Mouse (Mus musculus) T-helper 17 cell (primary cell): Measurements from ENCODE around the gene Nmb.

ENCODE experiments used
- in situ Hi-C, 2 experiments: fragments of 300-600 bp; cut with MboI, MseI; formaldehyde crosslinking; loops; 1 replicate in 1 of 2; 2 replicates in 1 of 2; pipeline ENCODE4 v1.15.1; 2025; ENCODE audit warnings: high pct_unique_total_duplicates in 2 of 2

Gene Nmb

DNA sequence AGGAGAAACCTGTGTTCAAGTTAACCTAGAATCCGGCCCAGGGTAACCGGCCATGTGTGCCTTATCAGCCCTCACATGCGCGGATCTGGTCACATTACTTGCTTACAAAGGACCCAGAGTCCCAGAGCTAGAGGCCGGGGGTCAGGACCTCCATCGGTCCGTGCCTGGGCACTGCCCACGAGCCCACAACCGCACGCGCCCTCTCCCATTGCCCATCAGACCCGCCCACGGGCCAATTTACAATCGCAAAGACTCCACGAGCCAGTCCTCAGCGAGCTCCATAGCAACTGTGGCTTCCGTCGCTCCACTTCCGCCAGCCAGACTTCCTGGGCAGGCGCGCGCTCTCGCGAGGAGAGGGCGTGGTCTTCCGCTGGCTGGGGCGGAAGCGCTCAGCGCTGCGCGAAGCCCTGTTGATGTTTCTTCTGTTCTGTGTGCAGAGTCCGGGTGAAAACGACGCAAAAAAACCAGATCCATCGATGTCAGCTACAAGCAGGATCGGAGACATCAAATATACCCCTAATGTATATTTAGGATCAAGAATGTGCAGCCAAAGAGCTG lies 3.9 kb downstream of the Nmb start, which contains the start of gene Wdr73:
TSS of gene Wdr73 (minus strand) at position 326 of the 558 bp plus-strand sequence.
- in situ Hi-C loops, result no loop called here

DNA sequence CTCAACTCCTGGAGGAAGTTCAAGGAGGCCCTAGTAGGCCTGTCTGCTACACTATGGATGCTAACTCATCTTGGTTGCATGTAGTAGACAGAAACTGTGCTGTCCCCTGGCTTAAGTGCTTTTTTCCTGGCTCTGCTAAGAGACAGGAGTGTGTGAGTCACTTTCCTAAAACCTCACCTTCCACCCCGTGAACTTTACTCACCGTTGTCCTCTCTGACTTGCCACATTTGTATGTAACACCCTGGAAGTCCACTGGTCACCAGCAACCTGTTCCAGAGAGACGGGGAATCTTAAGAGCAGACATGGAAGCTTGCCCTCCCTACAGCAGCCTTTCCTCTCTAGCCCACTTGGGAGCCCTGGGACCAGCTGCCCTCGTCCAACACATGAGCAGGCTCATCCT lies 7.2 kb downstream of the Nmb start:
- in situ Hi-C loops, result loop anchor here in 1 of 2 experiments (25.0 kb wide), 1 partner anchor 165 kb away; the partner anchor contains the start of gene Alpk3

DNA sequence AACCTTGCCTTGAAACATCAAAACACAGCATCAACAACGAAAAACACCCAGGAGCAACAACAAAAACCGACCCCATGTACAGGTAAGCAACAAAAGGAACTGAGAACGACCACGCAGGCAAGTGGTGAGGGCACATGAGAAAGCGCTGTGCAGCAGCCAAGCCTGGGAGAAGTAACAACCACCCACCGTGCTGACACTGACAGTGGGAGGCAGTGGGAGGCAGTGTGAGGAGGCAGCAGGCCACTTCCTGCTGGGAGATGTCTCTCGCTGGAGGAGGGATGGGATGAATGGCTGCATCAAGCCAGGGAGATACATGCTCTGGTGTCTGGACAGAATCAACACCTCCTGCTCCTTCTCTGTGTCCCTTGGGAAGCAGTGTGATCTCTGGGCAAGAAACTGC lies 7.7 kb downstream of the Nmb start:
- in situ Hi-C loops, result loop anchor here in 1 of 2 experiments (25.0 kb wide), 1 partner anchor 165 kb away; the partner anchor contains the start of gene Alpk3

DNA sequence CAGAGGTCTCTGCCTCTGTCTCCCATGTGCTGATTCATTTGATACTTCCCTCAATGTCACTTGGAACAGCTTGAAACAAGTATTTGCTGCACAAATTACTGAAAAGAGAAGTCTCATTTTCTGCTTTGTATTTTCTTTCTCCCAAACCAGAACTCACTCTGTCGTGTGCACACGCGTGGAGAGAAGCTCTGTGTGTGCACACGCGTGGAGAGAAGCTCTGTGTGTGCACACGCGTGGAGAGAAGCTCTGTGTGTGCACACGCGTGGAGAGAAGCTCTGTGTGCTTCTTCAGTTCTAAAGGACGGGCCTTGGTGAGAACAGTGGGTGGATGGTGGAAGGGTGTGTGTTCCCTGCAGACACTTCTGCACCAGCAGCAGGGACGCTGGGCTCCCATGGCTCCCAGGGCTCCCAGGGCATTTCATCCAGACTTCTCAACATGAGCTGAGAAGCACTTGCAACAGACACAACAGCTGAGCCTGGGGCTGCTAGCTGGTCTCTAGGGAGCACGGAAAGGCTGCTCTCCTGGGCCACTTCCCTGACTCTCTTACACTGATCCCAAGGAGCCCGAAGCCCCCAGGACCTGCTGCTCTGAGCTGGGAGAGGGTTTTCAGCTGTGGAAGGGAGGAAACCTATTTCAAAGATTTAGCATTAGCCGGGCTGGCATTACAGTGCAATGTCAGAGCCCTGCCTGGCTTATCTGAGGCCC lies 9.9 kb downstream of the Nmb start:
- in situ Hi-C loops, result loop anchor here in 1 of 2 experiments (25.0 kb wide), 1 partner anchor 167 kb away; the partner anchor contains the start of gene Alpk3

DNA sequence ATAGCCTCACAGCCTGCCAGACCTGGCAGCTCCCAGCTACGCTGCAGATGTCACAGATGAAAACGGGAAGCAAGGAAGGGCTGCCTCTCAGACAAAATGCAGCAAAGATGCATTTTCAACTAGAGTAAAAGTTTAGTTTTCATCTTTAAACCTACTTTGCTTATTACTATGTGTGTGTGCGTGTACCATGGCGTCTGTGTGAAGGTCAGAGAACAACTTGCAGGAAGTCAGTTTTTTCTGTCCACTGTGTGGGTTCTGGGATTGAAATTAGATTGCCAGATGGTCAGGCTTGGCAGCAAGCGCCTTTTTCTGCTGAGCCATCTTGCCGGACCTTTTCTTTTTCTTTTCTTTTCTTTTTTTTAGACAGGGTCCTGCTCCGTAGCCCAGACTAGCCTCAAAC lies 10.7 kb downstream of the Nmb start:
- in situ Hi-C loops, result loop anchor here in 1 of 2 experiments (25.0 kb wide), 1 partner anchor 168 kb away; the partner anchor contains the start of gene Alpk3

DNA sequence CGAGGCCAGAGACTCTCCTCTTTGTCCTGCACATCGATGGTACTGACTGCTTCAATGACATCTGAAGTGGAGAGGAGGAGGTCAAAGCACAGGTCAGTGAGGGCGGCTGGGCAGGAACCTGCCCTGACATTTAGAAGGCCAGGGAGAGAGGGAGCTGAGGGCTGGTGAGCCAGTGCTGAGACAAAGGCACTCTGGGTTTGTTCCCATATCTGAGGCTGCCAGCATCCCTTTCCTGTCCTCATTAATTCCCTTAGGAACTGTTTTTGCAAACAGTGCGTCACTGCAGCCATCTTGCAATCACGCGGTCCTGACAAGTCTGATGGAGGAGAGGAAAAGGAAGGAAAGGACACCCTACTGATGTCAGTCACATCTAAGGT lies 11.1 kb downstream of the Nmb start:
- in situ Hi-C loops, result loop anchor here in 1 of 2 experiments (25.0 kb wide), 1 partner anchor 169 kb away; the partner anchor contains the start of gene Alpk3

DNA sequence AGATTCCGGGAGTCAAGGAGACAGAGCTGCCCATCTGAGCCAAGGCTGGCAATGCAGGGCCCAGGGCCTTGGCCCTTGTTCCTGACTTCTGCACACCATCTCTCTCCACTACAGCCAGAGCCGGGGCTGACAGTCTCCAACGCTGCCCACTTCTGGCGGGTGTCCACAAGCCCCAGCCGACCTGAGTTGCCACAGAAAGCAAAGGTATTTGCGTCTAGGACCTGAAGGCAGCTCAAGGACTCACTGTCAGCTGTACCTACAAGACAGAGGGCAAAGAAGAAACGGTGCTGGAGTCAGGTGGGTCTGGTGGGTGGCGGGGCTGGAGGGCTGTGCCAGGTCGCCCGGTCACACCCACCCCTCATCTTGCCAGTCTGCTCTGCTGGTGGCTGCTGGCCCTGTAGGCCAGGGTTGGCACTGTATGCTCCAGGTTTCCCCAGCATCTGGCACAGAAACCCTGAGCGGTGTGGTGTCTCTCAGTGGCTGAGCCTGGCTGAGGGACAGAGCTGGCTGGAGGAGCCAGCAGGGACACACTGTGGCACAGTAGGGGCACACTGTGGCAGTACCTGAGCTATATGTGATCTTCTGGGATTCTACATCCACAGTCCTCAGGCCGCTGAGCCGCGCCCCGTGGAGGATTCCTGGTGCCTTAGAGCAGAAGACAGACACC lies 11.7 kb downstream of the Nmb start:
- in situ Hi-C loops, result loop anchor here in 1 of 2 experiments (25.0 kb wide), 1 partner anchor 169 kb away; the partner anchor contains the start of gene Alpk3

DNA sequence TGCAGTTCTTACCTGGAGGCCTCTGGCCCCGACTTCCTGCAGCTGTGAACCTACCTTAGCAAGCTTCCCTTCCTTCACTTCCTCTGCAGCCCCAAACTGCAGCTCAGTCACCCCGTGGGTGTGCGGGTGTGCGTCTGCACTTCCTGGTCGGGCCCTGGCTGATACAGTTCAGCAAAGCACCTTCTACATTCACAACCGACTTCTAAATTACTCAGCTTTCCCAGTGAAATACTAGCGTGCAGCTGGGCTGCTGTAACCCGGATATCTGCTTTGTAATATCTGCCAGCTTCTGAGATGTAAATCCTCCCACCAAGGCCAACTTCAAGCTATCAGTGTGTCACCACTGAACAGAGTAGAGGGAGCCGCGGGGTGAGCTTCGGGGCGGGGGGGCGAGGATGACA lies 15.0 kb downstream of the Nmb start:
- in situ Hi-C loops, result loop anchor here (5.0 to 25.0 kb wide), 2 partner anchors 162 to 172 kb away; partner anchors contain the start of gene Alpk3 (in 1 of the 2)

DNA sequence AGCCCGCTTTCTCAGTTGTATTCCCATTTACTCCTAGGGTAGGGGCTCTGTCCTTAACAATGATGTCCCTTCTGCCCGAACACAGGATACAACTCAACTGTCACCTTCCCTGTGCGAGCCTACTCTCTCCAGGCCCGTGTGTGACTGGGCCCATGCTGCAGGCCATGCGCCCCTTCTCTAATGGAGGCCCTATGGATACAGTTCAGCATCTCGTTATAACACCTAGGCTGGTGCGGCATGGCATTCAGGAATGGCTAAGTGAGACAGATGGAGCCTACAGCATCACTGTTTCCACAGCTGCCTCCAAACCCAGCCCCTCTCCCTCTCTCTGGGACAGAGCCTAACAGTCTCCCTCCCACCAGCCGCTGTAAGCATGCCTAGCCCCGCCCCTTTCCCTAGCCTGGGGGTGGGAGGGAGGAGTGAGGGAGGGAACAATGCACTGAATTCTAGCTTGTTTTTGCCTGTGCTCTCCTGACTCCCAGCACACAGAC lies 15.8 kb downstream of the Nmb start:
- in situ Hi-C loops, result loop anchor here (5.0 to 25.0 kb wide), 2 partner anchors 163 to 173 kb away; partner anchors contain the start of gene Alpk3 (in 1 of the 2)

DNA sequence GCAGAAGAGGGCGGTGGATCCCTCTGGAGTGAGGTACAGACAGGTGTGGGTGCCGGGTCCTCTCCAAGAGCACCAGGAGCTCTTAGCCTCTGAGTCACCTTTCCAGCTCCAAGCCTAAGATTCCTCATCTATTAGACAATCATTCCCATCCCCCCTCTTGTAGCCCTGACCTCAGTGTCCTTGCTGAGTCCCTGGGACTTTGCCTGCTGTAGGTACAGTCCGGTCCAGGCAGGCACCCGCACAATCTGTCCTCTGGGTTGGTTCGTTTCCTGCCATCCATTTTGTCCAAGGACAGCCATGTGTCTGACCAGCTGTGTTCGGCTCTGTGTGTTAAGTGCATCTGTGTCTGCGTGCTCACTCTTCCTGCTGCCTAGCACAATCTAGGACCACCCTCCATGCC lies 16.3 kb downstream of the Nmb start:
- in situ Hi-C loops, result loop anchor here (5.0 to 25.0 kb wide), 2 partner anchors 164 to 174 kb away; partner anchors contain the start of gene Alpk3 (in 1 of the 2)

DNA sequence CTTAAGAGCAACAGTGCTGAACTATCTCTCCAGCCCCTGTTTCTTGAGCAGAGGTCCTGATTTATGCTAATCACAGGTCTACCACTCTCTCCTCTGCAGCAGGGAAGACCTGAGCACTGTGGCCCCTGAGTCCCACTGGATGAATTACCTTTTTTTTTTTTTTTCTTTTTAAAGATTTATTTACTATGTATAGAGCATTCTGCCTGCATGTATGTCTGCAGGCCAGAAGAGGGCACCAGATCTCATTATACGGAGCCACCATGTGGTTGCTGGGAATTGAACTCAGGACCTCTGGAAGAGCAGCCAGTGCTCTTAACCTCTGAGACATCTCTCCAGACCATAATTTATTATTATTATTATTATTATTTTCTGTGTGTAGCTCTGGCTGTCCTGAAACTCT lies 19.2 kb downstream of the Nmb start:
- in situ Hi-C loops, result loop anchor here (5.0 to 25.0 kb wide), 2 partner anchors 167 to 177 kb away; partner anchors contain the start of gene Alpk3 (in 1 of the 2)

DNA sequence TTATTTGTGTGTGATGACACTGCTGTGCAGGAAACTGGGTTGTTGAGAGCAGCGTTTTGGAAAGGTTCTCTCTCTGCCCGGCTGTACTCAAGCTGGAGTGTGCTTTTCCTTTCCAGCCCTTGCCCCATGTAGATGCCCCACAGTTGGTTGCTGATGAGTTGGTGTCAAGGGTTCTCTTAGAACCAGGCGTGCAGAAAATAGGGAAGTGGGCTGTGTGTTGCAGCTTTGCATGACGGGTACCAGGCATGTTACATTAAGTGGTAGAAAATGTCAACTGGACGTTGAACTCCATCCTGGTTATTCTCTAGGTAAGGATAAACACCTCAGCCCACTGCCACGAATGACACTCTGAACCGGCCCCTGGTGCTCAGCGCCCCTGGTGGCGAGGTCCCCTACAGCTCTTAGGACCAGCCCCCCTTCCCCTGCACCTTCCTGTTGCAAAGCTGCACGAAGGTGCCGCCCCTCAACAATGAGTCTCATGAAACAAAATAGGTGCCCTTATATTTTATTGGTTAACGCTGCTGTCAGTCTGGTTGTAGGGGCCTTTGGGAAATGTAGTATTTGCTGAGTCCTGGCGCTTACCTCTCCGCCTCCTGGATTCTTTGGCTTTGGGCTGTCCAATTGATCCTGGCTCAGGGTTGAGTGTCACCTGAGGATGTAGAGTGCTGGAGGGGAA lies 21.9 kb downstream of the Nmb start:
- in situ Hi-C loops, result loop anchor here in 1 of 2 experiments (25.0 kb wide), 1 partner anchor 179 kb away; the partner anchor contains the start of gene Alpk3

DNA sequence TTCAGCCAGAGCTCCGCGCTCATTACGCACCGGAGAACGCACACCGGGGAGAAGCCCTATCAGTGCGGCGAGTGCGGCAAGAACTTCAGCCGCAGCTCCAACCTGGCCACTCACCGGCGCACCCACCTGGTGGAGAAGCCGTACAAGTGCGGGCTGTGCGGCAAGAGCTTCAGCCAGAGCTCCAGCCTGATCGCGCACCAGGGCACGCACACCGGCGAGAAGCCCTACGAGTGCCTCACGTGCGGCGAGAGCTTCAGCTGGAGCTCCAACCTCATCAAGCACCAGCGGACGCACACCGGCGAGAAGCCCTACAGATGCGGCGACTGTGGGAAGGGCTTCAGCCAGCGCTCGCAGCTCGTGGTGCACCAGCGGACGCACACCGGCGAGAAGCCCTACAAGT lies 29.1 kb downstream of the Nmb start:
- in situ Hi-C loops, result loop anchor here in 1 of 2 experiments (25.0 kb wide), 1 partner anchor 187 kb away; the partner anchor contains the start of gene Alpk3

DNA sequence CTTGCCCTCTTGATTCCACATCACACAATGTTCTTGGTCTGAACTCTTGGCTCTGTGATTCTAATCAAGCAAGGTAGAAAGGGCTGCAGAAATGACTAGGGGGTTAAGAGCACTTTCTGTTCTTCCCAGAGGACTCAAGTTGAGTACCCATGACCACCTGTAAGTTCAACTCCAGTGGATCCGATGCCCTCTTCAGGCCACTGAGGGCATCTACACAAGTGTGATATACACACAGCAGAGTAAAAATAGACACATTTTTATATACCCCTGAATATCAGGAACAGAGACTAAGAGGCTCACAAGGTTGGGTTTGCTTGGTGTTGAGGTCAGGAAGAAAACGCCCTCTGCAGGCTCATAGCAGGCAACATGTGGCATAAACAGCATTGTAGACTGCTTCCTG lies 31.2 kb downstream of the Nmb start:
- in situ Hi-C loops, result no loop called here

DNA sequence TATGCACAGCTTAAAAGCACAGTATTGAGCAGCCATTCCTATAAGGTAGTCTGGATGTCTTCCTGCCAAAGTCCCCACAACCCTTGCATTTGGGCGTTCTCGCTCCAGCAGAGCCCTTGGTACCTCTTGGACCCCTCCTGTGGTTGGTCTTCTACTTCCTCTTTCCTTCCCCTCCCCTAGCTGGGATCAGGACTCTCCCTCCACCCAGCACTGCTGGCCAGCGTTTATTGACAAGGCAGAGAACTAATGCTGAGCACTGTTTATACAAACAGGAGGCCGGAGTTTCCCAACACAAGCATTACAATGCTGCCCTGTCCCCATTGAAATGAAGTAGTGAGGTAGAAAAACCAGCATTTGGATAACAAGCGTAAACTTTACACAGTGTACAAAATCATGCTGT lies 31.8 kb downstream of the Nmb start:
- in situ Hi-C loops, result no loop called here

DNA sequence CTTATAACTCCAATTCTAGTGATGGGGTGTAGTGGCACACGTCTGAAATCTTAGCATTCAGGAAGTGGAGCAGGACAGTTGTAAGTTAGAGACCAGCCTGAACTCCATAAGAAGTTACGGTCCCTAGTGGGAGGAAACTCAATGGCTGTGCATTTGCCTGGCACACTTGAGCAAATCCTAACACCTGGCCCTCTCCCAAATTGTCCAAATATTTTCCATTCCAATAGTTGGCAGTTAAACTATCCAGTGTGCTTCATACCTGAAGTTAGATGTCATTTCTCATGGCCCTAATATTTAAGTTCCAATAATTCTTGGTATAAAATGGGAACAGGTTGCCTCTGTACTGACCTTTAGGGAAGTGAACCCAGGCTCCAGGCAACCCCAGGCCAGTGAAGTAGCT lies 36.2 kb downstream of the Nmb start:
- in situ Hi-C loops, result no loop called here

DNA sequence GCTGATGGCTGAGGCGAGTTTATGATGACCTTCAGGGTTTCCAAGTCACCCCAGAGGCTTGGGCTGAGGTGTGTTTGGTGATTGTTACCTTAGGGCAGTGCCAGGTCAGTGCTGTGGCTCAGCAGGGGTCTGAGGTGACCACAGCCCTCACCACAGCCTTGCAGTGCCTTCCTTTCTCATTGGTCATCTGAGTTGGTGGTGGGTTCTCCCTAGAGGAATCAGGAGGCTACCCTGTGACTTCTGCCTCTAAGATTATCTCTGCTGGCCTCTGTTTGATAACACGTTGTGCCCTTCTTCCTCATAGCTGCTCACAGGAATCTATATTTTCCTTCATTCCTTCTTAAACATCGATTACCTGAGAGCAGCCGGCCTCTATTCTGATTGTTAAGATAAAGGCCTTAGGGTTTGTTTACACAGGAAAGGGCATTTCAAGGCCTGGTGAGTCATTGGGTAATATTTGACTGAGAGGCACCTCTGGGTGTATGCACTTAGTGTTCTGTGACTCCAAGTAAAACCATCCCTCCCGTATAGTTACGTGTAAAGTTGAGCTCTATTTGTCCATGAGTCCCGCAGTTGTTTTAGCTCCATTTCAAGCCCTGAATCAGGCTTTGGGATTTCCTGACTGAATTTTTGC lies 38.2 kb downstream of the Nmb start:
- in situ Hi-C loops, result no loop called here

DNA sequence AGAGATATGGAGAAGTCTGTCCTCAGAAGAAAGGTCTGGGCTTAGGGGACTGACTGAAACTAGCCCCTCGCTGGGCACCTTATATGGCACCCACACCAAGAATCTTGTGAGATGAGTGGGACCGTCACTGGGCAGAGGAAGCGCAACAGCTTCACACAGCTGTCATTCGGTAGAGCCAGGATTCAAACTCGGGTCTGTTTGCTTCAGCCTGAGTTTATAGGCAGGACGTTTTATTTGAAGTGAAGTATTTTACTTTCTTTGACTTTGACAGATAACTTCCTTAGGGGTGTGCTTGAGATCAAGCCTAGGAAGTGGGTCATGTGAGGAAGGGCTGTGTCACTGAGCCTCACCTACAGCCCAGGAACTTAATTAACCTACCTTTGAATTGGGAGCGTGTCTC lies 39.4 kb downstream of the Nmb start:
- in situ Hi-C loops, result no loop called here

DNA sequence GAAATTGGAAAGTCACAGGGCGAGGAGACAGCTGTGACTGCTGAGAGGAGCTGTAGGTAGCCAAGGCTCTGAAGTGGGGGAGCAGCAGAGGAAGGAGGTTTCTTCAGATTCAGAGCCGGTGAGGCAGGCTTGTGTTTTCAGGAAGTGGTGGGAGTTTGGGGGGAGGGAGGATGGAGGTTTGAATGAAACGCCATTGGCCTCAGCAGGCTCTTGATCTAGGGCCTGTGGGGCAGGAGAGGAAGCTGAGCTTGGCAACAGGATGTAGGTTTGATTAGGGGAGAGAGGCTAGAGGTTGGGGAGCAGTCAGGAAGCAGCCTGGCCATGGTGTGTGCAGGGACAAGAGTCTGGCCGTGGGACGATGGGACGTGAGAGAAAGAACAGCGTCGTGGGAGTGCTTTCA lies 40.0 kb downstream of the Nmb start:
- in situ Hi-C loops, result no loop called here

DNA sequence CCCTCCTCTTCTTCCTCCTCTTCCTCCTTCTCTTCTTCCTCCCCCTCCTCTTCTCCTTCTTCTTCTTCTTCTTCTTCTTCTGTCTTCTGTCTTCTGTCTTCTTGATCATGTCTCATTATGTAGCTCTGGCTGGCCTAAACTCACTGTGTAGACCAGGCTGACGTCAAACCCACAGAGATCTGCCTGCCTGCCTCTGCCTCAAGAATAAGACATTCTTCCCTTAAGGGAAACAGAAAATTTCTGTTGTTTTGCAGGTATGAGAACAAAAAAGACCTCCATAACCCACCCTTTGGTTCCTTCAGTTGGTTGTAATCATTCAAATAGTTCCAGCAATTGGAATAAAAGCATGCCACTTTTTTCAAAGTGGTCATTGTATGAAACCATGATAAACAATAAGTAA lies 40.7 kb downstream of the Nmb start:
- in situ Hi-C loops, result no loop called here

DNA sequence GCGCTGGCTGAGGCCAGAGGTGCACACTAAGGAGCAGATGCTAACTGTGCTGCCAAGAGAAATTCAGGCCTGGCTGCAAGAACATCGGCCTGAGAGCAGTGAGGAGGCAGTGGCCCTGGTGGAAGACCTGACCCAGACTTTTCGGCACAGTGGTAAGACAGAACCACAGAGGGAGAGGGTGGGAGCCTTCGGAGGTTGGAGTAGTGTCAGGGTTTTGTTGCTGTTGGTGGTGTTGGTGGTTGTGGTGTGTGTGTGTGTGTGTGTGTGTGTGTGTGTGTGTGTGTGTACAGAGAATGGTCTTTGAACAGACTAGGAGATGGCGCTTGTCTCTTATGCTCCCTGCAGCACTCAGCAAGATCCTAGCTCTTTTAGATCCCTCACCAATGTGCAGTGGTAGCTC lies 41.4 kb downstream of the Nmb start:
- in situ Hi-C loops, result no loop called here
